Mouse (Mus musculus) spleen, adult 12 weeks (tissue): Measurements from ENCODE around the gene Epn2.
"Not testable (repeated sequence)": the region's sequence is repeated elsewhere in the genome, so short reads cannot be mapped to it uniquely, and the experiment has no call there.

Experiments
- DNase-seq: peaks from one replicate; pipeline ENCODE4 v3.0.0; 2022; ENCODE audit warnings: low spot score

The Epn2 gene

DNA sequence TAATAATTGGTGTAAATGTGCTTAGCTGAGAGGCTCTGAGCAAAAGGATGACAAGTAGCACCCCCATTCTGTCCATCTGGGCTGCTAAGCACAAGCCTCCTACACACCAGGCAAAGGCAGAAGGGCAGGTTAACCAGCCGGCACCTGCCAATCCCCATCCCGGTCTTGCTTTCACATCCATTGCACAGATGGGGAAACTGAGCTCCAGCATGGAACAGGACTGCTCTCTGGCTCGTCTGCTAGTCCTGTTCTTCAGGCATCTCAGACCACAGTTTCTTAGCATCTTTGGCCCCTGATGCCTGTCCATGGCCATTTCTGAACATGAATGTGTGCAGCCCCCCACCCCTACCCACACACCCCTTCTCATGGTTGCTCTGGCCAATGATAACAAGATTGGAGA lies 12.6 kb upstream of the Epn2 start:
- no peak for DNase-seq

DNA sequence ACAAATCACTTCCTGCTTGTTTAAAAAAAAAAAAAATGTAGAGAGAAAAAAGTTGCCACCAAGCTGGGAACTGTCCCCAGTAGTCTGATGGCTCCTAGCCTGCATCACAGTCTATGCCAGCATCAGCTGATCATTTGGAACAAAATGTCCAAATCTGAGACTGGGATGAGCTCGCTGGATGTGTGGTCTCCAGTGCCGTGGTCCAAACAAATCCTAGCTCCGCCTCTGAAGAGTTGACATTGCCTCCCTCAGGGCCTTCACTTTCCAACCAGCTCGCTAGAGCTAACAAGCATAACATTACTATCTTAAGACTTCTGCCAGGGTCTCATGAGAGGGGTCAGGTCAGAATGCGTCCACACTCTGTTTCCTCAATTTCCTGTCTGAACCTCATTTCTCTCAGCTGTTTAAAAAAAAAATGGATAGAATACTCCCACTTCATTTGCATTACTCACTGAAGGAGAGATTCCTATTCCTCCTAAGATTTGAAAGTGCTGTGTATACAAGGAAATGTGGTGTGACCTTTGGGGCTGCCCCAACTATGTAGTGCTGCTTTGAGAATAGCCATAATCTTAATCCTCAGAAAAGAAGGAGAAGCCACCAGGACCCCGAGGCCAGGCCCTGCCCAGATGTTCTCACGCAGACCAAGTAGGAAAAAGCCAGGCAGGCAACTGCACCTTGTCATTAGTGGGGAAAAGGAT lies 11.2 kb upstream of the Epn2 start:
- no peak for DNase-seq

DNA sequence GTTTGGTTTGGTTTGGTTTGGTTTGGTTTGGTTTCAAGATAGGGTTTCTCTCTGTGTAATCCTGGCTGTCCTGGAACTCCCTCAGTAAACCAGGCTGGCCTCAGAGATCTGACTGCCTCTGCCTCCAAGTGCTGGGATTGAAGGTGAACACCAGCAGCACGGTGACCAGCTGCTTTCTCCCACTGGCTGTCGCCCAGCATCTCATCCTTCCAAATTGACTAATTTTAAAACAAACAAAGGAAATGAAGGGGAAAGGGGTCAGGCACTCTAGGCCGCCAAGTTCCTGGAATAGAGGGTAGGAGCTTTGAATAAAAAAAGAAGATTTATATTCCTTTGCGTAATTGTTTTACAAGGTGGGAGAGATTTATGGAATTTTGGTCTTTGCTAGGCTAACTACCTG lies 5.9 kb upstream of the Epn2 start:
- DNase-seq, result no peak

DNA sequence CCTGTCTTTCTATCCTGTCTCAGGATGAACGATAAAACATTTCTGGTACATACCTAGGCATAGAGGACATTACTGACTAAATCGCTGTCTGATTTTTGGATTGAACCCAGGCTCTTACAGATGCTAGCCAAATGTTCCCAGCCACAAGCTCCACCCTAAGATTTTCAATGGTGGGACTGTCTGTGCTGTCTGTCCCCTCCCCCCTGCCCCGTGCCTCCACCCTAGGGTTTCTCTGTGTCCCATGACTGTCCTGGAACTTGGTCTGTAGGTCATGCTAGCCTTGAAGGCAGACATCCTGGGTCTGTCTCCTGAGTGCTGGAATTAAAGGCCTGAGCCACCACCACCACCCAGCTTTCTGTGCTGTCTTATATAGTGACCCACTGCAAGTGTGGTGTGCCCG lies 5.3 kb upstream of the Epn2 start:
- DNase-seq, result no peak

DNA sequence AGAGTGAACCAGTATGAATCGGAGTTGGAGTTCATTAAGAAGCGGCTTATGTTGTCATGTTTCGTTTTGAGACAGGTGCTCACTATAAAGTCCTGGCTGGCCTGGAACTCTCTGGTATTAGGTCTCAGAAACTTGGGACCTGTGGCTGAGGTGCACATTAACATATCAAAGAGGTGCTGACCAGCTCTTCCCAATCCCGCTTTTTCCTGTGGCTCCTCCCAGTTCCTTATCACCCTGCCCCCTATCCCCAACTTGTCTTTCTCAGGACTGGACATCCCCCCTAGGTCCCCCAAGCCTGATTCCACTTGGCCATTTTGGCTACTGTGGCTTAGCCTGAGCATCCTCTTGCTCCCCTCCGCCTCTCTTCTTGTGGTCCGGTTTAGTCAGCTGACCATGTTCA lies 4.6 kb upstream of the Epn2 start:
- DNase-seq, result no peak

DNA sequence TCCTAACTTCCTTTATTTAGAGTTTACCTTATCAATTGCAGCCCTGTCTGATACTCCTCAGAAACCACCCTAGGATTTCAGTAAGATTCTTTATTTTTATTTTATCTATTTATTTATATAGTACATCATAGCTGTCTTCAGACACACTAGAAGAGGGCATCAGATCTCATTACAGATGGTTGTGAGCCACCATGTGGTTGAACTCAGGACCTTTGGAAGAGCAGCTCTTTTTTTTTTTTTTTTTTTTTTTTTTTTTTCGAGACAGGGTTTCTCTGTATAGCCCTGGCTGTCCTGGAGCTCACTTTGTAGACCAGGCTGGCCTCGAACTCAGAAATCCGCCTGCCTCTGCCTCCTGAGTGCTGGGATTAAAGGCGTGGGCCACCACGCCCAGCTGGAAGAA lies 3.3 kb upstream of the Epn2 start:
- not testable (repeated sequence) for DNase-seq

DNA sequence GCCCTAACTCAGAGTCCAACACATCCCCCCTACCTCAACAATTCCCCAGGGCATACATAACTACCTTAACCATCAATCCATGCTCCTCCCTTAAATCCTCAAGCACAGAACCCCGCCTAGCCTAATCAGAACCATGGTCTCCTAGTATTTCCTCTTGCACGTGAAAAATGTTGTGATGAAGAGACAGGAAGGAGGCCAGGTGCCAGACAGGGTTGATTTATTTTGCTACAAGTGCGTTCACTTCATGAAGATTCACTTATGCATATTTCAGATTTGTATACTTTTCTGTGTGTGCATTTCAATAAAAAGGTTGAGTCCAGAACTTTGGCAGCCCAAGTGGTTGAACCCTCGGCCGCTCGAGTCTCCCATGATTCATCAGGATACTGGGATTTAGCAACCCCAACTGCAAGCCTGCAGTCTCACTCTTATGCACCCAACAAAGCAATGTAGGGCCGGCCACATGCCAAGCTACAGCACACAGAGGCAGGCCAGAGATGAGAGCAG lies 443 bp upstream of the Epn2 start:
- no peak for DNase-seq

DNA sequence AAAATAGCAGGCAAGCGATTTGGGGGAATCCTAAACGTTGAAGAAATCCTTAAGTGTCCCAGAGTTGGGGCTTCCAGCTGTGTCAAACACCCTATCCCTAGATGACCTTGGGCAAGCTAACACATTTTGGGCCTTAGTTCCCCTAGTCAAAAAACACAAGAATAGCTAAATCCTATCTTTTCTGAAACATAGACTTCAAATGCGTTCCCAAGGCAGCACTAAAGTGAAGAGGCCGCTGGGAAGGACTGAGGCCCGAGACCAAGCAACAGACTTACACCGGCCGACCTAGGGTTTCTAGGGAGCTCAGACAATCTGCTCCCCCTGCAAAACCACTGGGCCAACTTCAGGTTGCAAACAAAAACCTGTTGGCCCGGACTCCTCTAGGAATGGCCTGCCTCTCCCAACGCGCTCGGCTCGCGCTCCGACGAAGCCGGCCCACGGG lies 925 bp downstream of the Epn2 start:
- no peak for DNase-seq

DNA sequence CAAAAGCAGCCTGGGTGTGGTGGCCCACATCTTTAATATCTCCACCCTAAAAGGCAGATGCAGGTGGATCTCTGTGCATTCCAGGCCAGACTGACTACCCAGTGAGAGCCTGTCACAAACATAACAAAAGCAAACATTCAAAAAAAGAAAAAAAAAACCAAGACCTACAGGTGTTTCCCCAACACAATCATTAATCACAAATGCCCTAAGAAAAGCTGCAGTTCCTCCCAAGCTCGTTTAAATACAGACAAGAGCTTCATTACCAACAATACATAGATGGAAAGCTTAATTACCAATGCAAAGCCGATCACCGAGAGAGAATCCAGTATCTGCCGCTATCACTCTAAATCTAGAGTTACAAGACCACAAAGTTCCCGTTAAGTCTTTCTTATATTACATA lies 1.5 kb downstream of the Epn2 start:
- no peak for DNase-seq

DNA sequence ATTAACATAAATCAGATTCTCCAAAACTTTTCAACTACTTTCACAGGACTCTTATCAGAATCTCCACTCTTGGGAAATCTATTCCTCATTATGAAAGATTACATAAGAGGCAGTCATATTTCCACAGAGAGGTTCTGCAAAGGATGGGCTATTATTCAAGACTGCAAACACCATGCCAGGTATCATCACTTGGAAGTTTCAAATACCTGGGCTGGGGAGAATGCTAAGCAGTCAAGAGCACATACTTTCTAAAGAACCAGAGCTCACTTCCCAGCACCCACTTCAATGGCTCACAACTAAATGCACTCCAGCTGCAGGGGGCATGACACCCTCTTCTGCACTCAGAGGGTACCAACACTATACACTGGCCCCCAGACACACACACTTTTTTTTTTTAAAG lies 2.1 kb downstream of the Epn2 start:
- DNase-seq, result no peak

DNA sequence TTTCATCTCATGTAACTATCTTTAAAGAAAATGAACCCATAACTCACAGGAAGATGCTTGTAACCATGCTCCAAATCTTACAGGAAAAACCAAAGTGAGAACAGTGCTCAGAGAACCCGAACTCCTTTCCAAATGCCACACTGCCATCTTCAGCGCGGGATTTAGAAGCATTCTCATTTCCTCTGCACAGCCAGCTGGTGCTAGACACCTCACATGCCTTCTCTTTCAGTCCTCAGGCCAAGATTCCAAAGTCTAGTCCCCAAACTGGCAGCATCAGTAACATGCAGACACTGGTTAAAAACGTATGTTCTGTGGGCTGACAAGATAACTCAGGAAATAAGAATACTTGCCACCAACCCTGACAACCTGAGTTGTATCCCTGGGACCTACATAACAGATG lies 6.2 kb downstream of the Epn2 start:
- no peak for DNase-seq

DNA sequence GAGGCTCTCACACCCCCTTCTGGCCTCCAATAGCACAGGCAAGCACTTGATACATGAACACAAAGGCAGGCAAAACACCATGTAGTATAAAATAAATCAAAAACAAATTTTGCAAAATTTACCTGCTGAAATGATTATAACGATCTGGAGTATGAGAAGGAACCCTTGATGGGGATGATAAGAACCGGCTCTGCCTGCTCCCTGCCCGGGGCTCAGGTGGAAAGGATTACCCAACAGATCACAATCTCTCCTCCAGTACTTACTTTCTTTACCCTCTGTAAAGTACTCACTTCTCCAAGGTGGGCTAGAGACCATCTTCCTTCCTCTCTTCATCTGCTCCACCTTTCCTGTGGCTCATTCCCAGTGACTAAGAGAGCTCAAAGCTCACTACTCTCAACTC lies 8.3 kb downstream of the Epn2 start:
- no peak for DNase-seq

DNA sequence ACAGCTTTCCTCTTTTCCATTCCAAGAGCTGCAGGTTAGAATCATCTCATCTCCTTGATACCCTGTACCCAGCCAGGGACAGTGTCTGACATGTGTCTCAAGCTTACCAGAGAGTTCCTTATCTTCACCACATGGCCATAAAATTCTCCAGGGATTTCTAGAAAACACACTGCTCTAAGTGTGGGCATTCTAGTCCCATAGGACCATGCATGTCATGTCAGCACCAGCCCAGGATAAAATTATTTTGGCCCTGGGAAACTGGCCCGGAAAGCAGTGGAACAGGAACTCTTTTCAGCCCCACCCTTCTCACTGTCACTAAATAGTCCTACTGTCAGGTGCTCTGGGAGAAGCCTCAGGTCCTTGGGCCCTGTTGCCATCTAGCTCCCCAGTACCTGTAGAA lies 9.8 kb downstream of the Epn2 start:
- no peak for DNase-seq

DNA sequence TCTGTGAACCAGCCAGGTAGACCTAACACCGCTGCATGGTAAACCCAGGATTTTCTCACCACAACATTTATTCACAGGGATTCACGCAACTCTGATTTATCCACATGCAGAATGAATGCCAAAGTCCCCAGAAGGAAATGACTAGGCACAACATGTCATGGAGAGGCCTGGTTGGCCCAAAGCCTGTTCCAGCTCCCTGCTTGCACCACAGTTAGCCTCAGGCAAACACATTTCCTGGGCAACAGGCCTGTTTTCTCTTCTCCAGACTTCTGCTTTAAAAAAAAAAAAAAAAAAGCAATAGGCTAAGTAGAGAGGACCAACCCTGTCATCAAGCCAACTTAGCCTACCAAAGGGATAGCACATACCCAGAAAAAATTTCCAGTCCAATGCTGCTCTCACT lies 14.9 kb downstream of the Epn2 start:
- no peak for DNase-seq

DNA sequence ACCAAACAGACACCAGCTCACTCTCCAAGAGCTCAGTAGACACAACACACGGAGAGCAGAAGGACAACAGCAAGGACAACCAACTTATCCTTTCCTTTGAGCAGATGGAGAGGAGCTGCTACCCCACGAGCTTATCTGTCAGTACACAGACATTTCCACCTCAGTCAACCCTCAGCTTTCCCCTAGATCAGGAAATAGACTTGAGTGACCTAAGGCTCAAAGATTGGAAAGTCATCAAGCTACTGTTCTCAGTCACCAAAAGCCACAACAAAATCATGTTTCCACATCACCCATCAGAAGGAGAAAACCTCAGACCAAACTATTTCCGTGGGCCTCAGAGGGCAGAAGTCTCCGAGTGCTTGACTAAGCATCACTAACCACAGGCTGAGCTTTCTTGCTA lies 15.5 kb downstream of the Epn2 start:
- DNase-seq, result no peak

DNA sequence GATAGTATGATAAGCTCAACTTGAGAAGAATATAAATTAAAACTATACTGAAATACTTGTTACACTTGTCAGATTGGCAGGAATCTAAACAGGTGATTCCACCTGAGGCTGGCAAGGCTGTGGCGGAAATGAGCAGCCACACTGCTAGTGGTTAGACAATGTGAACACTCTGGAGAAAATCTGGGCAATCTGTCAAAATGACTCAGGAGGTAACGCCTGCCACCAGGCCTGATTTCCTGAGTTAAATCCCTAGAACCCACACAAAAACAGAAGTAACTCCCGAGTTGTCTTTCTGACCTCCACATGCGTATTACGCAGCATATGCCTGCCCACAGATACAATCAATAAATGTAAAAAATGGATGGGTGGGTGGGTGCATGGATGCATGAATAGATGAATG lies 17.1 kb downstream of the Epn2 start:
- no peak for DNase-seq

DNA sequence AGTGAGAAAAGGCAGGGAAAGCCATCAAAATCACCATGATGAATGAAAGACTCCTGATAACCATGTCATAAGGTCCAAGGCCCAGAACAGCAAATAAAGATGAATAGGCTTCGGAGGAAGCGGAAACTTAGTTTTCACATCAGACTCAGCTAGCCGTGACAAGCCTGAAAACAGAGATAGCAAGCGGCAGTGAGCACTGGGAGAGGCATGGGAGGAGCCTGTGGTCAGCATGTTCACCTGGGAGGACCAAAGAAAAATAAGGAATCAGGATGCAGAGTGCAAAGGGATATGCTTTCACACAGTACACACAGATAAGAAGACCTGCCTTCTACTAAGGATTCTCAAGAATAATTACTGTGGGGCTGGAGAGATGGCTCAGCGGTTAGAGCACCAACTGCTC lies 19.9 kb downstream of the Epn2 start:
- DNase-seq, result no peak

DNA sequence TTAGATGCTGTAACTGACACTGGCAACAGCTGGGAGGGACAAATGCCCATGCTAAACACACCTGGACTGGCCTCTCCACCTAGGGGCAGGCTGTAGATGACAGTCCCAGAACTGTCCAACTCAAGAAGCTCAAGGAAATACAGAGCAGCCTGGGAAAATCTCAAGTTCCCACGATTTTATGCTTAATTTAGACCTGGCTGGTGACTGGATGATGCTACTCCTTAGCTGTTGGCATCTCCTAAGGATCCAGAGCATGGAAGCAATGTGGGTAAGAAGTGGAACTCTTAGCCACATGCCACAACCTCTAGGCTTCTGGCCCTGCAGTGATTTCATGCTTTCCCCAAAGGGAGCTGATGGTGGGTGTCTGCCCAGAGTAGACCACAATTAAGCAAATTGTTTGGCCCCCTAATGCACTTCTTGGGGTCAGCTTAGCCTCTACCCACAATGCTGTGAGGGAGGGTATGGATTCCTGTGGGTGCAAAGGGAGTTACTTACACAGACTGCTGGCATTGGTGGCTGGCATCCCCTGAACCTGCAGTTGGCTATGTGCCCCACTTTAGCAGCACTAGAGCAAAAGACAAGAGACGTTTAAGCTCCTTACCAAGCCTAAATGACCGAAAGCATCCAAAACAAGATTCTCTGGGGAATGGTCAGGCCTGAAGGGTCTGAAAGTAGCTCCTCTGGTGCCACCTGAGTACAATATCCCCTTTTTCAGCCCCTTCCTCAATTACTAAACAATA lies 26.3 kb downstream of the Epn2 start:
- DNase-seq, result no peak

DNA sequence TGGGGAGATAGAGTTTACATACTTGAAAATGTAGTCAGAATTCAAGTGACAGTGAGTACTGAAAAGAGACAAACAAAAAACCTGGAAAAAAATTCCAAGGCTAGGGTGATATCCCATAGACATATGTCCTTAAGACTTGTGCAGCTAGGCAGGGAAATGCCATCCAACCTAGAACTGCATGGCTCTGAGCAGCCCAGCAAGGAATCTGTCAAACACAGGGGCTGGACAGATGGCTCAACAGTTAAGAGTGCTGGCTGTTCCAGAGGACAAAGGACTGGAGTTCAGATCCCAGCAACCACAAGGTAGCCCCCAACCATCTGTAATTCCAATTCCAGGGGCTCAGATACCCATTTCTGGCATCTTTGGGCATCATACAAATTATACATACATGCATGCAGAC lies 28.9 kb downstream of the Epn2 start:
- DNase-seq, result no peak

DNA sequence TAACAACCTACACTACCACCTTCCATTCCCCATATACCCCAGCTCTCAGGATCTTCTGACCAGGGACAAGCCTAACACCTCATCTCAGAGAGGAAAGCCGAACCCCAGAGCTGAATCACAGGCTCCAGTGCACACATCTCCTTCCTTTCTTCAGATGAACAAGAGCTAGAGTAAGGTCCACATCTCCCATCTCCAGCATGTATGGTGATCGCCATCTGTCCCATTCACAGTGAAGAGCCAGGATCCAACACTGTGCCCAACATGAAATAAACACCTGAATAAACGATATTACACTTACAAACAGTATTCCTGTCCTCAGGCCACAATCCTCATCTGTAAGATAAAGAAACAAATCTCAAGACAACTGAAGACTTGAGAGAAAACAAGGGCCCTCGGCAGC lies 31.8 kb downstream of the Epn2 start:
- no peak for DNase-seq

DNA sequence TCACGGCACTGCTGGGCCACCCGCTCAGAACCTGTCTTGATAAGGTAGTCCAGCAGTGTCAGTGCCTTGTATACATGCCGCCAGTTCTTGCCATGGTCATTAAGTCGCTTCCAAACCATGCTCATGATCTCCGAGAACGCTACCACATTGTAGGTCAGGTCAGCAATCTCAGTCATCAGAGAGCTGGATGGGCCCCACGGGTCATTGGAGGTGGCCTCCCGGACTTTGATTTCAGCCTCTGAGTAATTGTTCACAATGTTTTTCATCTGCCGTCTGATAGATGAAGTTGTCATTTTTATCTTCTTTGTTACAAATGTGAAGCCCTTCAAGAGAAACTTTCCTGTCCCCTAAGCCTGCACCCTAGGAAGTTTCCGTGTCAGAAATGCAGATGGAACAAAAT lies 33.0 kb downstream of the Epn2 start:
- no peak for DNase-seq

DNA sequence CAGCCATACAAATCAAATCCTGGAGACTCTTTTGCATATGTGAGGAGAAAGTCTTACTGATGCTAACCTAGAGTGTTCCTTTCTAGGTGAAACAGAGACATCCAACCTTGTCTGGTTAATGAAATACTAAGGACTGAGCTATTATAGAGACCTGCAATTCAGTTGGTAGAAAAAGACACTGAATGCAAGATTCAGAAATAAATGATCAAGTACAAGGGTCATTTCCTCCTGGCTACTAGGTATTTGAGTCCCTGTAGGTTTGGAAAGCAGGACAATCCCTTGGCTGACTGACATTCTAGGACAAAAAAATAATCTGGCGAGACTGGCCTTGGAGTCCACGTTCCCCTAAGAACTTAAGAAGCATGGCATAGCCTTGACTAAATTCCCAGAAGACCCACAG lies 33.9 kb downstream of the Epn2 start:
- no peak for DNase-seq

DNA sequence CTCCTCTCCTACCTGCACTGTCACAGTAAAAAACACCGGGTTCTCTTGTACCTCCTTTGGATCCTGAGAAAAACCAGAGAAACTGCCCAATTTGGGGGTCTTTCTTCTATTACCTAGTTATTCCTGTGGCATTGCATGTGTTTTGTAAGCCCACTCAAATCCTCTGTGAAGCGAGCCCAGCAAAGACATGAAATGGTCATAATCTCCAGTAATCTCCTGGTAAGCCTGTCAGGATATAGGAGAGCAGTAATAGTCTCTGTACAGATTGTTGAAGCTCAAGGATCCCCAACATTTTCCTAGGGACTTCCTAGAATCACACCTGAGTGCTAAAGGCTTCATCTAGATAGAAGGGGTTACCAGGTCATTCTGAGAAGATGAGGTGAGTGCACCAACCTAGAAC lies 38.4 kb downstream of the Epn2 start:
- DNase-seq, result no peak

DNA sequence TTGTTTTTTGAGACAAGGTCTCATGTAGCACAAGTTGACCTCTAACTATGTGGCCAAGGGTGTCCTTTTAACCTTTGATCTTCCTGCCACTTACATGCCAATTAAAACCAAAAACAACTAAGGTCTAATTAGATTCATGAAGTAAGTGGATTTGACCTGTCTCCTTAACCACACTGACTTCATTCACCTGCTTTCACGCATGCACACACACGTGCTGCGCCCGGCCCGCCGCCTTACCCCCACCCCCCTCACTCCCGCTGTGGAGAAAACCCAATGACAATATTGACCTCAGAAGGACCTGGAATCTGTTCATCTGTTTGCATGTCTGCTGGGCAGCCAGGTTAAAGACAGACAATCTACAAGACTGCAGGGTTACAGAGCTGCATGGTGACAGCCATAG lies 38.8 kb downstream of the Epn2 start:
- DNase-seq, result no peak
